Mouse (Mus musculus) kidney, adult 2 months (tissue): ENCODE measurements around the gene Ptprh.
"Not testable (repeated sequence)": the region's sequence is repeated elsewhere in the genome, so short reads cannot be mapped to it uniquely, and the experiment has no call there.

ENCODE experiments used
- CTCF ChIP-seq: fragments of 200-500 bp; conservative IDR thresholded peaks from 2 replicates; pipeline ENCODE4 v1.5.1; 2011; ENCODE audit warnings: low read depth, mild to moderate bottlenecking, control low read depth, low read length, moderate library complexity, mixed read lengths; ENCODE audit not compliant: insufficient read depth, insufficient read length
- POLR2A ChIP-seq: fragments of 200-500 bp; IDR thresholded peaks from one replicate; pipeline ENCODE4 v1.6.1; 2011; ENCODE audit warnings: low read depth, low read length, control low read depth

- TF ChIP-seq POLR2A, CTCF: not testable (repeated sequence)
These were observed 22.4 kb downstream of the Ptprh start for GRCm38 (mm10) chr7:4581481-4581880.
